Mouse (Mus musculus) left cerebral cortex, adult 2 months (tissue): Measurements from ENCODE around the gene Hist1h2bb. TPM values are rescaled to one million over a fixed set of nuclear protein-coding genes. Genes with fewer than 3 reads are reported as not detected.

Experiments used
- DNase-seq, 2 experiments: peaks; one replicate each; pipeline ENCODE4 v3.0.0; 2021 to 2022; ENCODE audit warnings: low spot score in 2 of 2, mixed read lengths in 1 of 2; ENCODE audit errors: extremely low spot score in 1 of 2
- H3K27ac ChIP-seq: fragments of 200-600 bp; 2 replicates; pipeline ENCODE4 v1.8.1; 2022
- H3K4me3 ChIP-seq: fragments of 200-600 bp; 2 replicates; pipeline ENCODE4 v1.8.1; 2022
- CTCF ChIP-seq: fragments of 200-600 bp; IDR thresholded peaks from 2 replicates; pipeline ENCODE4 v1.8.1; 2022; ENCODE audit warnings: antibody characterized with exemption, mild to moderate bottlenecking, moderate library complexity
- intact Hi-C: fragments of 180-260 bp; cut with DNase I; formaldehyde crosslinking; loops from one replicate; pipeline ENCODE4 v1.15.1; 2025
- total RNA-seq, 2 experiments: library from RNA; stranded (reverse); gene quantifications; 2 replicates each; pipeline ENCODE4 v1.2.3; 2021

The Hist1h2bb gene
- total RNA-seq, 2 experiments from 2014 or later, result 12.3 to 19.0 TPM

DNA sequence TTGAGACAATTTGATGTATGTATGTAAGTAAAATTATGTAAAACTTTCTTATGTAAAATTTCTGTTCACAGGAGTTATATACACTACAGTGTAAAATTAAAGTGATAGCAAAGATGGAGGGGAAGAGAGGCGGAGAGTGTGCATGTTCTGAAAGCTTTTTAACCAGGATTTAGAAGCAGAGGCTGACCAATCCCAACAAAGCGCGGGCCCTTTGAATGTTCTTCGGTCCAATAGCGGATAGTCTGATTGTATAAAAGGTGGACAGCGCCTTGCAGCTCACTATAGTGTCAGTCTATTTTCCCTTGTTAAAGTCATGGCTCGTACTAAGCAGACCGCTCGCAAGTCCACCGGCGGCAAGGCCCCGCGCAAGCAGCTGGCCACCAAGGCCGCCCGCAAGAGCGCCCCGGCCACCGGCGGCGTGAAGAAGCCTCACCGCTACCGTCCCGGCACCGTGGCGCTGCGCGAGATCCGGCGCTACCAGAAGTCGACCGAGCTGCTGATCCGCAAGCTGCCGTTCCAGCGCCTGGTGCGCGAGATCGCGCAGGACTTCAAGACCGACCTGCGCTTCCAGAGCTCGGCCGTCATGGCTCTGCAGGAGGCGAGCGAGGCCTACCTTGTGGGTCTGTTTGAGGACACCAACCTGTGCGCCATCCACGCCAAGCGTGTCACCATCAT lies 5.7 kb downstream of the Hist1h2bb start, which contains the start of gene Hist1h3b:
Gene Hist1h3b (plus strand): TSS at position 201 of the 675 bp plus-strand sequence.
- intact Hi-C loops, result loop anchor here (5.0 kb wide), 1 partner anchor 2000 kb away; the partner anchor contains the start of genes Hist1h2ak, Hist1h2bn and Hist1h4k
- Histone ChIP-seq H3K27ac (peak within 1 kb of the TSS; percentile 88), H3K4me3 (peak within 1 kb of the TSS; percentile 48)
- peak; percentile 1; the same call in 1 of the 2 replicates for TF ChIP-seq CTCF
- peak; percentile 89 to 93 for DNase-seq

DNA sequence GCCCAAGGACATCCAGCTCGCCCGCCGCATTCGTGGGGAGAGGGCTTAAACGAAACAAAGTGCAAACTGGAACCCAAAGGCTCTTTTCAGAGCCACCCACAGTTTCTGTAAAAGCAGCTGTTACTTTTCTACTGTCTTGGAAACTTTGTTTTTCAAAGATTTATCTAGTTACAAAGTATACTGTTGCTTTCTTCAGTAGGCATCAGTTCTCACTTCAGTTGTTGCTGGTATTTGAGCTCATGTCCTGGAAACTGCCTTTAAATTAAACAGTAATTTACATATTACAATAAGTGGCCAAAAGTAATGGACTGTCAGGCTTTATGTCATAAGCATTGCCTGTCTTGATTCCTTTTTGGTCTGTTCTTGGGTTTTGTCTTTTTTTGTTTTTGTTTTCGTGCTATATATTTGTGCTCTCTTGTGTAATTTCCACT lies 6.2 kb downstream of the Hist1h2bb start:
- TF ChIP-seq CTCF, result no peak
- intact Hi-C loops, result loop anchor here (5.0 kb wide), 1 partner anchor 2000 kb away; the partner anchor contains the start of genes Hist1h2ak, Hist1h2bn and Hist1h4k

DNA sequence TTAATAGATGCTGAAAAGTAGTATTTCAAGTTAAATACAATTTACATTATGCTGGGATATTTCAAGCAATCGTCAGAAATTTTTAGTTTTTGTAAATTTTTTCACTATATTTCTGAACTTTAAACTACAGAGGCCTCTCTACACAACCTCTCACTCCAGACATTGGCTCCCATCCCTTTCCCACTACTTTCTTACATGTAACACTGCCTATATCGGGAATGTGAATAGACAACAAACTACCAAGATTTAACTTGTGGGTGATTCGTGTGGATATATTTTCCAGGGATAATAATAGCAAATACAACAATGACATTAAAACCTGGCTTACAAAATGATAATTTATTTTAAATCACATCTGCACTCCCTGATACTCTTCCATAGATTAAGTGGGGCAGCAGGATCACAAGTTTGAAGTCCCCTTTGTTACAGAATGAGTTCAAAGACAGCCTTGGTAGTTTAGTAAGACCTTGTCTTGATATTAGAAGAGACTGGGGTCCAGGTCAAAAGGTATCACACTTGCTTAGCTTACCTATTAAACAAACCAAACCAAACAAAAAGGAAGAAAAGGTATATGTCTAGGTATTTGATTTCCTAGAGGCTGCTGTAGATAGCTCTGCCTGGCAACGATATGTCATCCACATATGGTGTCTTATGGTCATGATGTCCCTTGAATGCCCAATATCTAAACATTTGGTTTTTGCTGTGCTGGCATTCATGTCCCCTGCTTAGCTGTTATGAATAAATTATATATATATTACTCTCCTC lies 7.0 kb downstream of the Hist1h2bb start:
- Histone ChIP-seq H3K27ac (no peak overlapping the region), H3K4me3 (no peak overlapping the region)
- no peak for DNase-seq
- no peak for TF ChIP-seq CTCF
- intact Hi-C loops, result loop anchor here (5.0 kb wide), 1 partner anchor 2001 kb away; the partner anchor contains the start of genes Hist1h2ak, Hist1h2bn and Hist1h4k

More for the DNA sequence above, 6.2 kb downstream of the Hist1h2bb start:
- no peak overlapping the region for H3K4me3 ChIP-seq
- no peak for DNase-seq
- H3K27ac ChIP-seq, result no peak overlapping the region

DNA sequence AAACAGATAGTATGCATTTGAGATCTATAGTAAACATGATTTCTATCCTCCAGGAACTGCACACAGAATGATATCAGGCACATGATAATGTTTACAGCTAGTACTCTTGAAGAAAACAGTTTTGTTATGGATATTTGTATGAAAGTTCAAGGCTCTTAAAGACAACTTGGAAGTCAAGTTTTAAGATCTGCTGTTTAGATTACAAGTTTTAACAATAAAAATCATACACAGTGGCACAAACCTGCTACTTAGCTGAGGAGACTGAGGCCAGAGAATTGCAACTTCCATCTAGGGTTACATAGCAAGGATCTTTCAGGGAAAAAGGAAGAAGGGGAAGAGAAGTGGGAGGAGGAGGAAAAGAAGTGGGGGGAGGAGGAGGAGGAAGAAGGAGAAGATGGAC lies 8.5 kb downstream of the Hist1h2bb start:
- Histone ChIP-seq H3K4me3 (no peak overlapping the region), H3K27ac (no peak overlapping the region)
- intact Hi-C loops, result loop anchor here (5.0 kb wide), 1 partner anchor 2003 kb away; the partner anchor contains the start of genes Hist1h2ak, Hist1h2bn and Hist1h4k
- no peak for TF ChIP-seq CTCF
- DNase-seq, result no peak

DNA sequence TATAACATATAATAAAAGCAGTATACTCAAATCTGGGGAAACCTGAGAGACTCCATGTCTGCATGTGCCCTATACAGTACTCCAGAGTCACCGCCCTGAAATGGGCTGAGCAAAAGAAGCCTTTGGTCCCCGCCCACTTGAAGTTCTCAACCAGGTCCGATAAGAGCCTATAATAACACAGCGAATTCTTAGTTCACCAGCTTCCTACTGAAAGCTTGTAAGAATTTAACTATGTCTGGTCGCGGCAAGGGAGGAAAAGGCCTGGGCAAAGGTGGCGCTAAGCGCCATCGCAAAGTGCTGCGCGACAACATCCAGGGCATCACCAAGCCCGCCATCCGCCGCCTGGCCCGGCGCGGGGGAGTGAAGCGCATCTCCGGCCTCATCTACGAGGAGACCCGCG lies 10.3 kb downstream of the Hist1h2bb start, which contains the start of gene Hist1h4b:
Gene Hist1h4b (plus strand): TSS at position 224 of the 400 bp plus-strand sequence.
- TF ChIP-seq CTCF, result no peak
- peak within 1 kb of the TSS; percentile 75 for H3K27ac ChIP-seq
- DNase-seq, result peak; percentile 82 to 88
- H3K4me3 ChIP-seq, result peak within 1 kb of the TSS; percentile 40
- intact Hi-C loops, result no loop called here

DNA sequence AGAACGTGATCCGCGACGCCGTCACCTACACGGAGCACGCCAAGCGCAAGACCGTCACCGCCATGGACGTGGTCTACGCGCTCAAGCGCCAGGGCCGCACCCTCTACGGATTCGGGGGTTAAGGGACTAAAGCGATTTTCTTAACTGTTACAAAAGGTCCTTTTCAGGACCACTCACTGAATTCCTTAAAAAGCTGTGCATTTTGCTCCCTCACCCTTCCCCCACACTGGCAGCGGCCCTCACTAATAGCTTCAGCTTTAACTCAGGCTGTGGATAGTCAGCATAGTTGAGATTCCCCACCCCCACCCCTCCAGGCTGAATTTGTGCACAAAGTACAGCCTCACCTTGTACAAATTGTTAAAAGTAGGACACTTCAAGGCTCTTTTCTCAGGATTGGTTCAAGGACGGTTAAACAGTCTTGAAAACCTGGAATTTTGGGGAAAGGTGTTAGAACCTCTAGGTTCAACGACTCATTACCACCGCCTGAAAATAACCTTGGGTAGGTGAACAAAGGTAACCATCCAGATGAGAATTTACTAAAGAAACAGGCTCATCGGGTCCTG lies 10.8 kb downstream of the Hist1h2bb start:
- DNase-seq, result no peak
- no peak for TF ChIP-seq CTCF
- Histone ChIP-seq H3K27ac (peak overlapping the region; percentile 75), H3K4me3 (peak overlapping the region; percentile 40)
- intact Hi-C loops, result no loop called here

DNA sequence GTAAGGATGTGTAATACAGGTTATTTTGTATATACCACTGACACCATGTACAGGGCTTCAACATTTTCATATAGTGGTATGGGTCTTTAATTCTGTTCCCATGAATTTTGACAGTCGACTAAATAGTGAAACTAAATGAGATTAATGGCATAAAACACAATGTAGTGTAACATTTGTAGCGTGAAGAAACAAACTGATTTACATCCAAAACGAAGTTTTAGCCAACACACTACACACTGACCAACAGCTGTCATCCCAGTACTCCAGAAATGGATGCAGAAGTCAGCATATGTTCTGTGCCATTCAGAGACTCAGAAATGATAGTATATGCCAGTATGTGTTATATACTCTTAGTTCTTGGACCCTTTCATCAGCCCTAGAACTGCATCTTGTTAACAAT lies 11.4 kb downstream of the Hist1h2bb start:
- no peak for TF ChIP-seq CTCF
- intact Hi-C loops, result no loop called here
- no peak for DNase-seq
- Histone ChIP-seq H3K4me3 (no peak overlapping the region), H3K27ac (no peak overlapping the region)

DNA sequence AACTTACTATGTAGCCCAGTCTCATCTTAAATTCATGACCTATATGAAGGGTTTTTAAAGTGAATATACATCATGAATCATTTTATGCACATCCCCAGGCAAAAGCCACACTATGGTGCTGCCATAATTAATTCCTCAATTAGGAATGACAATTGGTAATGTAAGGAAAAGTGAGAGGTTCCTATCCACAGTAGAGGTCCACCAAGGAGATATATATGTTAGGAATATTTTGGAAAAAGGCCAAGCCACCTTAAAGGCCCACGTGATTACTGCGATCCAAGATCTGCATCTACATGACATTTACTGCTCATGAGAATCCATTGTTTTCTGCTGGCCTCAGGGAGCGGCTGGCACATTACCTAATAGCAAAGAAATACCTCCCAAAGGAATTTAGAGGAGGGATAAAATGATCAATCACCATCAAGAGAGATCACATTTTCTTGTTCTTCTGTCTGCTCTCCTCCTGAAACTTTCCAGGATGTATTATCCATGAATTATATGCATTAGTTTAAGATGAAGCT lies 12.8 kb downstream of the Hist1h2bb start:
- no peak overlapping the region for H3K4me3 ChIP-seq
- DNase-seq, result no peak
- H3K27ac ChIP-seq, result no peak overlapping the region
- intact Hi-C loops, result no loop called here
- no peak for TF ChIP-seq CTCF

DNA sequence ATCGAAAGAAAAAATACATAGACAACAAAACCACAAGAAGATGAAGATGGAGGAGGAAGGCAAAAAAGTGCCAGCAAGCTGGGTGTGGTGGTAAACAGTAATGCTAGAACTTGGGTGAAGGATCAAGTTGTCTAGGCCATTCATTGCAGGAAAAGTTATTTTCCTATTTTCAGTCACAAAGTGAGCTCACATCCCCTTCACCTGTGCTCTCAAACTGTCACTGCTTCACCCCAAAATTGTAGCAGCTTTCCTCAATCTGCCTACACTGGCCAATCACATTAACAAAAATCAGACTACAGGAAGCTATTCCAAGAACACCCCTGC lies 13.3 kb downstream of the Hist1h2bb start:
- Histone ChIP-seq H3K4me3 (no peak overlapping the region), H3K27ac (peak overlapping the region; percentile 87; the same call in 1 of the 2 replicates)
- TF ChIP-seq CTCF, result no peak
- no peak for DNase-seq
- intact Hi-C loops, result loop anchor here (5.0 kb wide), 3 partner anchors 178 to 1718 kb away; partner anchors contain the start of genes Abt1, Hist1h2ag, Hist1h2bj and Hist1h4d

DNA sequence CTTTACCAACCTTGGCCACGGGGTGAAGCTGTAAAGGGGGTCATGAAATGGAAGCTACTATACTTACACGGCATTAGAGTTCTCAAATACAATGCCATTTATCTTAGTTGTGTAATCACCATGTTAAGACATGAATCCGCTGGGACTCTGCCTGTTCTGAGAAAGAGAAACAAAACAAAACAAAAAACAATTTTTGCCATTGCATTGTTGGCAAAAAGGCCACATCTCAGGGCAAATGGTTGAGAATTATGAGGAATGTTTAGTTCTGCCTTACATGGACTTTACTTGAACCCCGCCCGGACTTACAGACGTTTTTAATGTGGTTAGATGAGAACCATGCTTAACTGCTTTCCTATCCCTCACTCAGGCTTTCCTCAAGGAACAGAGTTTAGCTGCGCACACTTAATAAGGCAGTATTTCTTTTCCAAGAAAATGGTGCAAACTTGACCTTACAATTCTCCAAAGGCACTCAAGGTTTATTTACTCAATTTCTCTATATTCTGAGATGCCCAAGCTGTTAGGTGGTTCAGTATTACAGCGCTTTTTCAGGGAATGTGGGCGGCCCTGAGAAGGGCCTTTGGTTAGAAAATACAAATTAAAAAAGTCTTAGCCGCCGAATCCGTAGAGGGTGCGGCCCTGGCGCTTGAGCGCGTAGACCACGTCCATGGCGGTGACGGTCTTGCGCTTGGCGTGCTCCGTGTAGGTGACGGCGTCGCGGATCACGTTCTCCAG lies 13.9 kb downstream of the Hist1h2bb start:
- peak overlapping the region; percentile 66 for H3K4me3 ChIP-seq
- intact Hi-C loops, result loop anchor here (5.0 kb wide), 3 partner anchors 178 to 1718 kb away; partner anchors contain the start of genes Abt1, Hist1h2ag, Hist1h2bj and Hist1h4d
- TF ChIP-seq CTCF, result no peak; the same call in 1 of the 2 replicates
- peak in 1 of 2 experiments; percentile 19 for DNase-seq
- H3K27ac ChIP-seq, result peak overlapping the region; percentile 87
